Mouse (Mus musculus): ENCODE measurements around the gene Tmem126a. TPM values are rescaled to one million over a fixed set of nuclear protein-coding genes. Genes with fewer than 3 reads are reported as not detected.

Gene Tmem126a
- 10 to 100 TPM; 44.9 to 47.3 TPM for total RNA-seq (2021)

DNA sequence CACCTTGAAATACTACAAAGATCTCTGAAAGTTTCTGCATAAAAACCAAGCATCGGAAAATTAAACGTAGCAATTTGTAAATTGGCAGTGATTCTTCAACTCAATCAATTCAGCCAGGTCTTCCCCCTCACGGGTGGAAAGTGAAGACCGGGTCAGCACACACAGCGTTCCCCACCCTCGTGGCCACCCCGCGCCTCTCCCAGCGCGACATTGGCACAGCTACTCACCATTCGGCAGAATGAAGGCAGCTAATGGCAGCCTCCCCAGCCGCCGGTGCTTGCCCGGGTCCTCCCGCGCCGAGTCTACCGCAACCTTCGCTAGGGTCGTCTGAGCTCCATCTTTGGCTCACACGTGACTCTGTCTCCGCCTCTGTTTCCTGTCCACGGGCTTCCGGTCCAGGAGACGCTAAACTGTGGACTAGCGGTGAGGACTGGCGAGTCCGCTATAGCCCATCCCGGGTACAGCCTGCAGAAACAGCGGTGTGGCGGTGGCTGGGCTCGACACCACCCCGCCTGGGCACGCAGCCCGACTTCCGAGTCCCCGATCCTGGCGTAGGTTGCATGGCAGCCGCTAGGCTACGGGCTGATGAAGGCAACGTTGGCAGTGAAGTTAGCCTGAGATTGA lies at the start of gene Tmem126a:
Tmem126a (minus strand) TSS at position 385 of the 624 bp plus-strand sequence.
- DNase-seq (ENCODE audit: extremely low spot score in 1 of 2, low spot score in 2 of 2): peak; percentile 85 to 92
- intact Hi-C loops (cut with DNase I): no loop called here

DNA sequence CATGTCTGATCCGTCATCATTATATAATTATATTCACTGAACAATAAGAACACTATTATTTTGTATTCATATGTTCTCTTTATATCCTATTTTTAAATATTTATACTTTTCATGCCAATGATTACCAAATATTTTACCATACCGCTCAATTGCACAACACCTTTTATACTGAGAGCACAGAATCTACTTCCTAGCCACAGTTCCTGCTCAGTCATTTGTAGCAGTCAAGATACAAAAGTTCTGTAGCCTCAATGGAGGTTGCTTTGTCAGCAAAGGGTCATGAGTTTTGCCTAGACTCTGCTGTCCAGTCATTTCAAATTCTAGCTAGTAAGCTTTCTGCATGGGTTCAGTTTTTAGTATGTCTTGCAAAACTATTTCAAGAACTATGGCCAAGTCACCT lies 25.6 kb upstream of the Tmem126a start:
- DNase-seq (ENCODE audit: extremely low spot score in 1 of 2, low spot score in 2 of 2): no peak
- intact Hi-C loops (cut with DNase I): no loop called here

DNA sequence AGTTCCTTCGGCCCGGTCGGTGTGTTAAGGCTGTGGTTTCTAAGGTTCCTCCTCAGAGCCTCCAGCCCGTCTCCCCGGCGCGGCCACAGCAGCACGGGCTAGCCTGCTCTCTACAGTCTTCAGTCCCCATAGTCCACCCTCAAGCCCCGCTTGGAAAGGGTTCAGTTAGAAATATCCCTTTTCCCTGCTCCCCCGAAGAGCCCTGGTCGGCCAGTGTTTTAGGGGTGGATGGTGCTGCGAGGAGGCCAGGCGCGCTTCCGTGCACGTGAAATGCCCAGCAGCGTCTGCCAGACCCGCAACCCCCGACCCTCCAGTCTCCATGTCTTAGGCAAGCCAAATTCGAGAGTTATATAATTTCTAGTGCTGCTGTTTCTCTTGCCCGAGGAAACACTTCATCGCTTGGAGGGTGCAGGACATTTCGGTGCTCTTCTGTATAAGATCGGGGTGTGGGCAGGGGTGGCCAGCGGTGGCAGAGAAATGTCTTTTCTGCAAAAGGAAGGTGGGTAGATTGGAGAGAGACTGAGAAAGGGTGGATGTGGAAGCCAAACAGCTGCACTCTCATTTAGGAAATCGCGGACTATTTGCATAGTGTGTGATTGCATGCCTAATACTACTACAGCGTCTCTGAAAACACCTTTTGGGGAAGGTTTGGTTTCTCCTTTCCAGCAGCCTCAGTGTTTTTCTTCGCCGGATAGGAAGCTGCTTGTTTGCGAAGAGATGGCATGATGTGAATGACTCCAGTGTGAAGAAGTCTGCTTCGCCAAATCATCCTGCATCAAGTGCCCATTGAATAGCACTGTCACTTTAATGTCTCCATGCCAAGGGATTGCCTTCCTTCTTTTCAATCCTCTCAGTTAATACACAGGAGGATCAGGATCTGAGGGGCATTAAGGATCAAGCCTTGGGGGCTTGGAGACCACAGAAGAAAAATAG lies 19.6 kb upstream of the Tmem126a start, which contains the start of gene Dlg2:
Dlg2 (plus strand) TSS at position 360 of the 933 bp plus-strand sequence.
- intact Hi-C loops (cut with DNase I): no loop called here
- peak; percentile 22 to 53 for DNase-seq (ENCODE audit: extremely low spot score in 1 of 2, low spot score in 2 of 2)

DNA sequence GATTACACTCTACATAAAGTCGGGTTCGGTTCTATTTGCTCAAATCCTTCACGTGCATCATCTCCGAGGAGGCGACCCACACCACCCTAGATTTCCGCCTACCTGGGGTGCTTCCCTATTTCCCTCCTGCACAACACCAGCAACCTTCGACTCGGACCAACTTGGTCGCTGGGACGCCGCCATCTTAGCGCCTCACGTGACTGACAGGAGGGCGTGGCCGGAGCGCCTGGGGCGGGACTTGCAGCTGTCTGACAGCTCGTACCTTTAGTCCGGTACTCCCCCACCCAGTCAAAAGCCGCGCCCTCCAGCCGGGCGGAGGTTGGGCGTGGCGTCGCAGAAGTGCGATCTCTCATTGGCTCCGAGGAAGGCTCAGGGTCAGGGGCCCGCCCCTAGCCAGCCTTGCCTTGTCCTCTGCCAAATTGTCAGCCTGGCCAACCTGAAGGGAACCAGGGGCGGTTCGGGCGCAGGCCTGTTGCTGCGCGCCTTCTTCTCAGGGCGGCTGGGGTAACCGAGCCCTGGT lies 18.8 kb upstream of the Tmem126a start, which contains the start of gene Tmem126b:
Tmem126b (minus strand) TSS at position 209 of the 520 bp plus-strand sequence.
- intact Hi-C loops (cut with DNase I): no loop called here
- DNase-seq (ENCODE audit: extremely low spot score in 1 of 2, low spot score in 2 of 2): peak; percentile 98 to 99

DNA sequence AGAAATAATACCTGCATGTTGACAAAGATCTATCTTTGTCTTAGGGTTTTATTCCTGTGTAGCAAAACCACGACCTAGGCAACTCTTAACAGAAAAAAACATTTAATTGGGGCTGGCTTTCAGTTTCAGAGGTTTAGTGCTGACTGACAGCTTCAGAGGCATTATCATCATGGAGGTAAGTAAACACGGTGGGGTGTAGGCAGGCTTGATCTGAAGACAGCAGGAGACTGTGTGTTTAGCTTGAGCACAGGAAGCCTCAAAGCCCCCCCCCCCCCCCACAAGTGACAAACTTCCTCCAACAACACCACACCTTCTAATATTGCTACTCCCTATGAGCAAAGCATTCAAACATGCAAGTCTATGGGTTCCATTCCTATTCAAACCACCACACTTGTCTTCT lies 16.5 kb upstream of the Tmem126a start:
- intact Hi-C loops (cut with DNase I): no loop called here
- DNase-seq (ENCODE audit: extremely low spot score in 1 of 2, low spot score in 2 of 2): no peak

DNA sequence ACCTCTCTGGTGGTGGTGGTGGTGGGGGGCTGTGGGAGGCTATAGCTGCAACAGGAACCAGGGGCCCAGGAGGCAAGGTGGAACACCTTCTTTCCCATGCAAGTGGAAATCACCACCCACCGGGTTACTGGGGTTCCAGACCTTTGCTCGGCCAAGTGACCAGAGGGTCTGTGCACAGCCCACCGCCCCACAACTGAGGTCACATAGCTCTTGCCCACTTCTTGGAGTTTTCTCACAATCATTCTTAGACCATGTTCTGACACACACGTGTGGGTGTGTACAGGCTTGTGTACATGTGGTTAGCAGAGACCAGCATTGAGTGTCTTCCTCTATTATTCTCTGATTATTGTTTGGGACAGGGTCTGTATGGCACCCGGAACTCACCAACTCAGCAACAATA lies 4.4 kb upstream of the Tmem126a start:
- no peak for DNase-seq (ENCODE audit: extremely low spot score in 1 of 2, low spot score in 2 of 2)
- intact Hi-C loops (cut with DNase I): no loop called here

DNA sequence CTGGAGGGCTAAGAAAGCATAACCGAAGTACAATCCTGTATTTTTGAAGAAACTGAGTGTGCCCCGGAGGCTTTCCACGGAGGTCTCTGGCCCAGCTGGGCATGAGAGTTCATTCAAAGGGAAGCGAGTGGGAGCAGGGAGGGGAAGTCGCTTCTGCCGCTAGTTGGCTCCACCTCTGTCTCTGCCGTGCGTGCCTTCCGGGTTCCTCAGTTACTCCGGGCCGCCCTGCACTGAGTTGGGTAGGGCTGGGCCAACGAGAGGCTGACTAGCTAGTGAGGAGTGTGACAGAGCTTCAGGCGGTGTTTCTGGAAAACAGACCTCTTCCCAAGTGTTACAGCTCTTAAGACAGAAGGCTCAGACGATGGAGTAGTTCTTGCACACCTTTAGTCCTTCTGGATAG lies 3.9 kb upstream of the Tmem126a start:
- DNase-seq (ENCODE audit: extremely low spot score in 1 of 2, low spot score in 2 of 2): peak in 1 of 2 experiments; percentile 43
- intact Hi-C loops (cut with DNase I): no loop called here

DNA sequence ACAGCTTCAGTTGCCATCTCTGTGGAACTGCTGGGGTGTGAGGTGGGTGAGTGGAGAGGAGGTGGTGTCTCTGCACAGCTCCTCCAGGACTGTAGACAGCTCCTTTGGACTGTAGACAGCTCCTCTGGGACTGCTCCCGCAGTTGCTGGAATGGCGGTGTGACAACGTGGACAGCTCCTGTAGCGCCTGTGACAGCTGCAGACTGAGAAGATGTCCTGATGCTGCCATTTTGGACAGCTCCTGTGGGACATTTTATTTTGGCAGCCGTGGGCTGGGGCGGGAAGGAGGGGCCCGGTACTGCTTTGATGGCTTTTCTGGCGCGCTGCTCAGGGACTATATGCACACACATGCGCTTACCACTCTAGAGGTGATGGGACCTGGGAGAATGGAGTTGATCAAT lies 3.3 kb upstream of the Tmem126a start:
- intact Hi-C loops (cut with DNase I): no loop called here
- no peak for DNase-seq (ENCODE audit: extremely low spot score in 1 of 2, low spot score in 2 of 2)

DNA sequence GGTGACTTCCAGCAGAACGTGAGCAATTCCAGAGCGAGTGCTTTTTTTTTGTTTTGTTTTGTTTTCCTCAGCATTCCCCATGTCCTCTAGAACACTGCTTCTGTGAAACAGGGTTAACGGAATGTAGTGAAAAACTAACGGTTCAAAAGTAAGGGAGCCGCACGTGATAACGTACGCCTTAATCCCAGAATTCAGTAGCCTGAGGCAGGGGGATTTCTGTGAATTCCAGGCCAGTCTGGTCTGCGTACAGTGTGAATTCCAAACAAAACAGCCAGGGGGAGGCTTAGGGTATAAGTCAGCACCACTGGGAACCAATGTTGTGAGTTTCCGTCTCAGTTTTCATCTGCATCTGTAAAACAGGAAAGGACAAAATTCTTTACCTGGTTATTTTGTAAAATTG lies 488 bp upstream of the Tmem126a start:
- no peak for DNase-seq (ENCODE audit: extremely low spot score in 1 of 2, low spot score in 2 of 2)
- intact Hi-C loops (cut with DNase I): no loop called here

DNA sequence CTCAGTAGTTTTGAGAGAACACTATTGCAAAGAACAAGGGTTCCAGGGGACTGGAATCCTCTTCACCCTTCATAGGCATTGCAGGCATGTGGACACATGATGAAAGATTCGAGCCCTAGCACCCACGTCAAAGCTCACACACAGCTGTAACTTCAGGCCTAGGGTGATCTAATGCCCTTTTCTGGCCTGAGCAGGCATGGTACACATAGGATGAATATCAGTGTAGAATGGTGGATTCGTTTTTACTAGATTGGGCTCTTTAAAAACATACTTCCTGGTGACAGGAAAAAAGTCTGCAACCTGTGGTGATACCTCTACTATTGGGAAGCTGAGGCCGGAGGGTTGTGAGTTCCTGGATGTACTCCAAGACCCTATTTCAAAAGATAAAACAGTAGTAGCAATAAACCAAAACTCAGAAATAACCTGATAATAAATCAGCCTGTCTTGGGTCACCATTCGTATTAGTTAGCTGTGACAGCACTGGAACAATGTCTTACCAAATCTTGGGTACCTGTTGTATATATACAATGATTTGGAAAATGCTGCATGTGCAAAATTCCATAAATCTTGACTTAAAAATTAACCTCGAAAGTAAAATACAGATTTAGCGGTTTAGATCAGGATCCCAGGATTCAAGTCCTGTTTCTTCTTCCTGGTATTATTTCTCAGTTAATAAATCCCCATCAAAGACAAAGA lies 732 bp downstream of the Tmem126a start:
- intact Hi-C loops (cut with DNase I): no loop called here
- DNase-seq (ENCODE audit: extremely low spot score in 1 of 2, low spot score in 2 of 2): no peak

DNA sequence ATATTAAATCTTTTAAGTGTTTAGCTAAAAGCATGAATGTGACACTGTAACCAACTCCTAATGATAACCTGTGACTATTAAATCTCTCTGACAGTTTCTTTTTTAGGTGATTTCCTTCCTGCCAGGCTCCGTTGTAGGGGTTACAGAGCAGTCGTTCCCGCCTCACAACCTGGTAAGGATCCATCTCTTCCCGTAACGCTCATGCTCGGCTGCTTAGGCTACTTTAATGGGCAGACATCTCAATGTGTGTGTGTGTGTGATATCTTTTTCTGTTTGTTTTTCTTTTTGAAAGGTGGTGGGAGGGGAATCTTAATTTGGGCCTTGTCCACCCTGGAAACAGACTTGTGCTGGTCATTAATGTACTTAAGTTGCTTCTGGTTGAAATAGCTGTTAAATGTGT lies 12.8 kb downstream of the Tmem126a start:
- DNase-seq (ENCODE audit: extremely low spot score in 1 of 2, low spot score in 2 of 2): no peak

DNA sequence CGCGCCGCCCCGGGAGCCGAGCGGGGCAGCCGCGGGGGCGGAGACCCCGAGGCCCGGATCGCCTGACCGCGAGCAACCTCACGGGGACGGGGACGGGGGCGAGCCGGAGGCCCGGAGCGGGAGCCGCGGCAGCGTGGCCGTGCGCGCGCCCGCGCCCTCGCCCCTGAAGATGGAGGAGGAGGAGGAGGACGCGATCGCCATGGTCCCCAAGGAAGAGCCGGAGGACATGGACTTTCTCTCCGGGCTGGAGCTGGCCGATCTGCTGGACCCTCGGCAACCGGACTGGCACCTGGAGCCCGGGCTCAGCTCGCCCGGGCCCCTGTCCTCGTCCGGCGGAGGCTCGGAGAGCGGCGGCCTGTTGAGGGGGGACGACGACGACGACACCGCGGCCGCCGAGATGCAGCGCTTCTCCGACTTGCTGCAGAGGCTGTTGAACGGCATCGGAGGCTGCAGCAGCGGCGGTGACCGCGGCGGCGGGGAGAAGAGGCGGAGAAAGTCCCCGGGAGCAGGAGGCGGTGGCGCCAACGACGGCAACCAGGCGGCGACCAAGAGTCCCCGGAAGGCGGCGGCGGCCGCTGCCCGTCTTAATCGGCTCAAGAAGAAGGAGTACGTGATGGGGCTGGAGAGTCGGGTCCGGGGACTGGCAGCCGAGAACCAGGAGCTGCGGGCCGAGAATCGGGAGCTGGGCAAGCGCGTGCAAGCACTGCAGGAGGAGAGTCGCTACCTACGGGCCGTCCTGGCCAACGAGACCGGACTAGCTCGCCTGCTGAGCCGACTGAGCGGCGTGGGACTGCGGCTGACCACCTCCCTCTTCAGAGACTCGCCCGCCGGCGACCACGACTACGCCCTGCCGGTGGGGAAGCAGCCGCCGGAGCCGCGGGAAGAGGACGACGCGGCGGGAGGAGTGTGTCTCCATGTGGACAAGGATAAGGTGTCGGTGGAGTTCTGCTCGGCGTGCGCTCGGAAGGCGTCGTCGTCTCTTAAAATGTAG lies 13.6 kb downstream of the Tmem126a start:
- intact Hi-C loops (cut with DNase I): no loop called here
- peak; percentile 54 to 89 for DNase-seq (ENCODE audit: extremely low spot score in 1 of 2, low spot score in 2 of 2)

More for the DNA sequence above, 12.8 kb downstream of the Tmem126a start:
- intact Hi-C loops (cut with DNase I): no loop called here

DNA sequence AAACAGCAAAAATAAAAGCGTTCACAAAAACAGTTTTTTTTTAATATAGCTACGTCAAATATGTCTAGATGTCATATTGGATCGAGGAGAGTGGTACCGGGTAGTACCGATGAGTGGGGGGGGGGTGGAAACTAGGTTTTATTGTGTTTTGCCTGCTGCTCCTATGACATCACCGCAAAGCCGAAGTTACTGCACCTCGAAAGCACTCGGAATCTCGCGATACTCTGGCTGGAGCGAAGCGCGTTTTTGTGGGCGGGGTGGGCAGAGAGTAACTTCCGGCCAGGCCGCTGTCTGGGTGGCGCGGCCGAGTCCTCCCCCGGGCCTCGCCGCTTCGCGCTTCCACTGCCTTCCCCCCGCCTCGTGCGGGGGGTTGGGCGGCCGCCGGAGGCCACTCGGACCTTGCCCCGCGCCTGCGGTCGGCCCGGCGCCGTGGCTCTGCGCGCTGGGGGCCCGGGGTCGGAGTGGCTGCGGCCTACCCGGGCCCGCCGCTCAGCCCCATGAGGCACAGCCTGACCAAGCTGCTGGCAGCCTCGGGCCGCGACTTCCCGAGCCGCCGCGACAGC lies 14.4 kb downstream of the Tmem126a start, which contains the start of gene Crebzf:
Crebzf (plus strand) TSS at position 212 of the 563 bp plus-strand sequence.
- DNase-seq (ENCODE audit: extremely low spot score in 1 of 2, low spot score in 2 of 2): peak; percentile 96 to 98
- intact Hi-C loops (cut with DNase I): no loop called here

DNA sequence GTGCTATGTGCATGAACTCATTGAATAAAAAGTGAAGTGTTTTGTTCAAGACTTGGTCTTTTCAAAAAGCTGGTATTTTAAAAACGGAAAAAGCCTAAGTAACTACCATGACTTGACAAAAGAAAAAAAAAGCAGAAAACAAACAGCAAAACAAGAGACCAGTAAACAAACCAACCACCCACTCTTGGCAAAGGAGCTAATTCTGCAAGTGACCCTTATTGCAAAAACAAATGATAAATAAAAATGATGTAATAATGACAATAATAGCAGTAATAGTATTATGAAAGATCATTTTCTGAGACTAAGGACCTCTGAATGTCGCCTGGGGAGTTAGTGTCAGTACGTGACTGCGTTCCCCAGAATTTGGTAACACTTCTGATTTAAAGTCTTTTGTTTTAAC lies 15.0 kb downstream of the Tmem126a start:
- intact Hi-C loops (cut with DNase I): no loop called here

DNA sequence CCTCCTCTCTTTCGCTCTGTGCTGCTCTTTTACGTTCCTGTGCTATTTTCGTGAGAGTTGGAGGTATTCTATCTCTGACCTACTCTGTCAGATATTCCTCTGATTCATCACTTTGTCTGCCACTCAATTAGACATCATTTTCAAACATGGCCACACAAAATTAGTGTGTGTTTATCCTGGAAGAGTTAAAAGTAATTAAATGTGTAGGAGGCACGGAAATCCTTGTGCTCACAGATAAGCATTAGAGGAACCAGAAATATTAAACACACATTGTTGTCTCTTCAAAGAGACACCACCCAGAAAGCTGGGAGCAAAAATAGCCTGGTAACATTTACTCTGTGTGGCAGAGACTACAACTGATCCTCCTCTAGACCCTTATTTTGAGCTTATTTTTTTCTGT lies 17.0 kb downstream of the Tmem126a start:
- intact Hi-C loops (cut with DNase I): no loop called here

More for the DNA sequence above, 15.0 kb downstream of the Tmem126a start:
- no peak for DNase-seq (ENCODE audit: extremely low spot score in 1 of 2, low spot score in 2 of 2)

DNA sequence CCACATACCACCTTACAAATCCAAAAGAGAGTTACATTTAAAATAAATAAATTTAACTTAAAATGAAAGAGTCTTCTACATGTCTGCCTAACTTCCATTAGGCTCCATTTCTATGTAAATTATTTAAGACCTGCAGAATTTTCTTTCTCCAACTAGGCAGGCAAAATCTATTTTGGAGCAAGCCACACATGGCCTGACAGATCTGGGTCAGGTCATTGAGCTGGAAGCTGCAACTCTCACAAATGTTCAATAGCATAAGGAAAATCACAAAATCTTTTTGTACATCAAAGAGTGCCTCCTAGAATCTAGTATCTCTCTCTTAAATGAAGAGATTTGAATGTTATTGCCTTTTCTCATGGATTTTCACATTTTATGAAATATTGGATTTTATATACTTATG lies 24.8 kb downstream of the Tmem126a start:
- intact Hi-C loops (cut with DNase I): no loop called here
- DNase-seq (ENCODE audit: extremely low spot score in 1 of 2, low spot score in 2 of 2): no peak

More for the DNA sequence above, 17.0 kb downstream of the Tmem126a start:
- no peak for DNase-seq (ENCODE audit: extremely low spot score in 1 of 2, low spot score in 2 of 2)

DNA sequence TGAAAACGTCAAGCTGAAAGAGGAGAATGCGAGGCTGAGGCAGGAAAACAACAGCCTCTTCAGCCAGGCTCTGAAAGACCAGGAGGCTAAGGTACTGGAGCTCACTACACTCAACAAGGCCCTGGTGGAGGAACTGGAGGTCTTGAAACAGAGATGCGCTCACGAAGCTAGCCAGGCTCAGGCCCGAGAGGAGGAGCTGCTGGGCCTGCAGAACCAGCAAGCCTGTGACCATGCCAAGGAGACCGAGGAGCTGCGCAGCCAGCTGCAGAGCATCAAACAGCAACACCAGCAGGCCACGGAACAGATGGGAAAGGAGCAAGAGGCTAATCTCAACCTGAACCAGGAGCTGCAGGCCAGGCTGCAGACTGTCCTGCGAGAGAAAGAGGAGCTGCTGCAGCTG lies 30.0 kb downstream of the Tmem126a start:
- DNase-seq (ENCODE audit: extremely low spot score in 1 of 2, low spot score in 2 of 2): no peak
- intact Hi-C loops (cut with DNase I): no loop called here

Data from left cerebral cortex, postnatal 10 days (tissue).